Mouse (Mus musculus) lung, embryonic 14.5 days (tissue): ENCODE measurements around the gene Tnfrsf19. TPM values are rescaled to one million over a fixed set of nuclear protein-coding genes. Genes with fewer than 3 reads are reported as not detected.

Experiments
- ATAC-seq: fragments of 200-750 bp; cut with Nextera tagmentation; 2 replicates; pipeline ENCODE4 v1.8.0; 2017; ENCODE audit warnings: mild to moderate bottlenecking, moderate TSS enrichment, moderate library complexity; ENCODE audit not compliant: insufficient read depth
- DNase-seq: peaks from one replicate; pipeline ENCODE4 v3.0.0-alpha.2; 2015
- H3K27ac ChIP-seq: fragments of 300-500 bp; sonication (generic); 2 replicates; pipeline ENCODE4 v1.5.1; 2014; ENCODE audit warnings: low read depth, mild to moderate bottlenecking, moderate library complexity
- H3K27me3 ChIP-seq: fragments of 300-500 bp; sonication (generic); 2 replicates; pipeline ENCODE4 v1.6.1; 2014; ENCODE audit warnings: low read length, control low read depth; ENCODE audit not compliant: insufficient read depth
- H3K36me3 ChIP-seq: fragments of 300-500 bp; sonication (generic); 2 replicates; pipeline ENCODE4 v1.6.1; 2014; ENCODE audit warnings: control low read depth; ENCODE audit not compliant: insufficient read depth
- H3K4me1 ChIP-seq: fragments of 300-500 bp; sonication (generic); 2 replicates; pipeline ENCODE4 v1.6.1; 2014; ENCODE audit warnings: antibody characterized with exemption, control low read depth; ENCODE audit not compliant: insufficient read depth
- H3K4me2 ChIP-seq: fragments of 300-500 bp; sonication (generic); 2 replicates; pipeline ENCODE4 v1.6.1; 2014; ENCODE audit warnings: mild to moderate bottlenecking
- H3K4me3 ChIP-seq: fragments of 300-500 bp; sonication (generic); 2 replicates; pipeline ENCODE4 v1.5.1; 2014; ENCODE audit warnings: low read depth, low read length
- H3K9ac ChIP-seq: fragments of 300-500 bp; sonication (generic); 2 replicates; pipeline ENCODE4 v1.6.1; 2014
- H3K9me3 ChIP-seq: fragments of 300-500 bp; sonication (generic); 2 replicates; pipeline ENCODE4 v1.6.1; 2016; ENCODE audit warnings: low read depth, low read length, control low read depth
- CTCF ChIP-seq: IDR thresholded peaks from 2 replicates; pipeline ENCODE4 v1.5.1; 2016; ENCODE audit warnings: antibody characterized with exemption, low read depth
- WGBS: fragments of 180-500 bp; shearing (Covaris S2); extraction: QIAGEN DNeasy Blood & Tissue Kit; methylation state at CpG from one replicate; pipeline ENCODE4 v1.1.7; 2014; 5-methylcytosine and 5-hydroxymethylcytosine counted together
- polyA plus RNA-seq: library from polyadenylated mRNA; unstranded; fragments of >200 nt; fragmentation: Nextera tagmentation; extraction: Ambion mirVana; gene quantifications from 2 replicates; pipeline ENCODE4 v1.2.1, GENCODE M21; 2014

Tnfrsf19 gene
- 148 and 159 TPM in 2 replicates for polyA plus RNA-seq

GRCm38 (mm10) chr14:61046091-61046681 lies at the start of gene Tnfrsf19:
Tnfrsf19 (minus strand) TSS chr14:61046490.
- H3K4me3 ChIP-seq: peak within 1 kb of the TSS; percentile 46
- H3K27me3 ChIP-seq: no peaks in the 10 kb centered on the region
- H3K4me2 ChIP-seq: peak within 1 kb of the TSS; percentile 75
- peak within 1 kb of the TSS; percentile 97 for H3K27ac ChIP-seq
- H3K9ac ChIP-seq: peak within 1 kb of the TSS; percentile 76
- H3K36me3 ChIP-seq: no peaks in the 10 kb centered on the region
- ATAC-seq: peak; percentile 93
- H3K4me1 ChIP-seq: peaks cover 14% of the 10 kb centered on the region
- under 1% methylated on average over 38 of the region's 38 CpGs for WGBS
- DNase-seq: peak; percentile 92
- 0 out of 2 replicates have a peak, but pooled peaks have one; percentile 5 for TF ChIP-seq CTCF
- no peaks in the 10 kb centered on the region for H3K9me3 ChIP-seq

- peak; percentile 37 for DNase-seq
- H3K4me3 ChIP-seq: no peak overlapping the region
- no peak overlapping the region for H3K4me2 ChIP-seq
- TF ChIP-seq CTCF: no peak
- H3K27ac ChIP-seq: no peak overlapping the region
- H3K27me3 ChIP-seq: no peaks in the 10 kb centered on the region
- no peak for ATAC-seq
- no peak overlapping the region for H3K9ac ChIP-seq
- no peaks in the 10 kb centered on the region for H3K9me3 ChIP-seq
- 81% methylated on average over 3 of the region's 3 CpGs for WGBS
- H3K4me1 ChIP-seq: no peaks in the 10 kb centered on the region
- no peaks in the 10 kb centered on the region for H3K36me3 ChIP-seq
These were observed 45.8 kb upstream of the Tnfrsf19 start for GRCm38 (mm10) chr14:61092073-61092472.

DNA sequence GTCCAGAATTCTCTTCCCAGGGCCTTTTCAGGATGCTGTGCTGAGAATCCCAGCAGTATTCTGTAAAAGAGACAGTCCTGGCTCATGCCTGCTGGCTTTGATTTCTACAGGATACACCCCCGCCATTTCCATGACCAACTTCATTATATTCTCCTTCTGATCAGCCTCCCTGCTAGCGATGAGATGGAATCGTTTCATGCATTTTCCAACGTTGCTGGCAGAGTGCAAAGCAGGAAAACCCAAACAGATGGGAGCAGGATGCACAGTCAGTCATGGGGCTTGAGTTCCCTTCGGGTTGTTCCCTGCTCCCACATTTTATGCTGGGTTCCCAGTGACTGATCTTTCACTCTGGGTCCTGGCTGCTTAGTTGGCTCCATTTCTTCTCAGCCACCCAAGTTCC lies 44.7 kb upstream of the Tnfrsf19 start:
- no peak overlapping the region for H3K4me2 ChIP-seq
- H3K36me3 ChIP-seq: no peaks in the 10 kb centered on the region
- ATAC-seq (no peak), DNase-seq (no peak)
- no peaks in the 10 kb centered on the region for H3K4me1 ChIP-seq
- H3K9ac ChIP-seq: no peak overlapping the region
- no peaks in the 10 kb centered on the region for H3K9me3 ChIP-seq
- no peak for TF ChIP-seq CTCF
- no peak overlapping the region for H3K4me3 ChIP-seq
- no peak overlapping the region for H3K27ac ChIP-seq
- H3K27me3 ChIP-seq: no peaks in the 10 kb centered on the region
- WGBS: 74% methylated on average over 5 of the region's 5 CpGs

DNA sequence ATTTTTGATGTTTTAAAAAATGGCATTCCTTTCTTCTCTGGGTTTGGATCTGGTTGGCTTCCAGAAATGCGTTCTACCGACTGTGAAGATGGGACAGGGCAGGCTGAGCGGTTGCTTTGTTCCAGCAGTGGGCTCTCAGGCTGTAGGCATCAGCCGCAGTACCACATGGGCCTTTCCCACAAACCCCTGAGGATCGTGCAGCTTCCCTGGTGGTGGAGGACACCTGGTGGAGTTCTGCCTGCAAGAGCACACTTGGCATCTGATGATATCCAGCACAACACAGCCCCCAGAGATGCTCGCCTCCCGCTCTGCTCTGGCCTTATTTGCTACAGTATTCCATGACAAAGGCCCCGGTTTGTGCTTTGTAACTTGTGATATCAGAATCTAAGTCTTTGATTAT lies 41.9 kb upstream of the Tnfrsf19 start:
- peak; percentile 30 for TF ChIP-seq CTCF
- no peaks in the 10 kb centered on the region for H3K4me1 ChIP-seq
- no peak overlapping the region for H3K27ac ChIP-seq
- no peaks in the 10 kb centered on the region for H3K9me3 ChIP-seq
- H3K4me3 ChIP-seq: no peak overlapping the region
- no peak overlapping the region for H3K4me2 ChIP-seq
- H3K27me3 ChIP-seq: no peaks in the 10 kb centered on the region
- no peak overlapping the region for H3K9ac ChIP-seq
- DNase-seq: no peak
- 59% methylated on average over 8 of the region's 8 CpGs for WGBS
- no peak for ATAC-seq
- no peaks in the 10 kb centered on the region for H3K36me3 ChIP-seq

- no peaks in the 10 kb centered on the region for H3K36me3 ChIP-seq
- H3K4me3 ChIP-seq: no peak overlapping the region
- H3K27me3 ChIP-seq: no peaks in the 10 kb centered on the region
- no peak overlapping the region for H3K27ac ChIP-seq
- no peaks in the 10 kb centered on the region for H3K9me3 ChIP-seq
- WGBS: 45% methylated on average over 3 of the region's 3 CpGs
- H3K9ac ChIP-seq: no peak overlapping the region
- DNase-seq (peak; percentile 82), ATAC-seq (no peak)
- no peak overlapping the region for H3K4me2 ChIP-seq
- no peaks in the 10 kb centered on the region for H3K4me1 ChIP-seq
- peak; percentile 85 for TF ChIP-seq CTCF
These were observed 39.0 kb upstream of the Tnfrsf19 start for GRCm38 (mm10) chr14:61085325-61085724.

DNA sequence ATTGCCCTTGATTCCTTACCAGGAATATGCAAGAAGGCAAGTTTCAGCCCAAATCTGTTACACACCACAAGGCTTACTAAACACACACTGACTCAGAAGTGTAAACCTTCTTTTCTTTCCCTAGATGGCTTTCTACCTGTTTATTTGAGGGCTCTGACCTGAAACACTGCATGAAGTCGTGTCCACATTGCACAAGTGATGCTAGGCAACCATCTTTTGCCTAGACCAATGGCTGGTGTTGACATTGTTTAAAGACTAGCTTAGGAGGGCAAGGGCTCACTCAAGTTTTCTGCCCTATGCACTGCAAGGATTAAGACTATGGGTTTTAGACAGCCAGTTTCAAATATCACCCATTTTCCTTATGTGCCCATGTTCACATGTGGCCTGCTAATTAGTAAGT lies 23.3 kb upstream of the Tnfrsf19 start:
- Histone ChIP-seq H3K36me3 (no peaks in the 10 kb centered on the region), H3K9ac (no peak overlapping the region), H3K27me3 (no peaks in the 10 kb centered on the region), H3K9me3 (no peaks in the 10 kb centered on the region), H3K4me2 (no peak overlapping the region), H3K4me3 (no peak overlapping the region), H3K4me1 (peaks cover 6% of the 10 kb centered on the region; the same call in 1 of the 2 replicates), H3K27ac (peak overlapping the region; percentile 84; the same call in 1 of the 2 replicates)
- DNase-seq (no peak), ATAC-seq (0 out of 2 replicates have a peak, but pooled peaks have one; percentile 21)
- 58% methylated on average over 1 of the region's 1 CpGs for WGBS
- no peak for TF ChIP-seq CTCF

- H3K4me2 ChIP-seq: no peak overlapping the region
- peaks cover 10% of the 10 kb centered on the region for H3K4me1 ChIP-seq
- H3K36me3 ChIP-seq: no peaks in the 10 kb centered on the region
- TF ChIP-seq CTCF: no peak
- no peak overlapping the region for H3K4me3 ChIP-seq
- ATAC-seq (peak; percentile 68), DNase-seq (peak; percentile 64)
- no peaks in the 10 kb centered on the region for H3K9me3 ChIP-seq
- H3K9ac ChIP-seq: no peak overlapping the region
- no peaks in the 10 kb centered on the region for H3K27me3 ChIP-seq
- no peak overlapping the region; the same call in 1 of the 2 replicates for H3K27ac ChIP-seq
- 47% methylated on average over 3 of the region's 3 CpGs for WGBS
These were observed 15.4 kb upstream of the Tnfrsf19 start for GRCm38 (mm10) chr14:61061729-61062128.
